Mouse (Mus musculus) erythroblast, embryonic 14.5 days (primary cell): ENCODE measurements around the gene Chmp1a.

Experiments used
- GATA1 ChIP-seq: IDR thresholded peaks from 2 replicates; pipeline ENCODE4 v1.6.1; 2012; ENCODE audit warnings: low read length, inconsistent platforms, mixed read lengths
- TAL1 ChIP-seq: IDR thresholded peaks from 3 replicates; pipeline ENCODE4 v1.6.1; 2012; ENCODE audit warnings: low read length, inconsistent platforms, mixed read lengths

- TF ChIP-seq GATA1, result no peak
- TF ChIP-seq TAL1, result no peak
Observed at GRCm38 (mm10) chr8:123245543-123245942, 33.0 kb upstream of the Chmp1a start.
